Mouse (Mus musculus): ENCODE data around the gene Pcif1.

DNA sequence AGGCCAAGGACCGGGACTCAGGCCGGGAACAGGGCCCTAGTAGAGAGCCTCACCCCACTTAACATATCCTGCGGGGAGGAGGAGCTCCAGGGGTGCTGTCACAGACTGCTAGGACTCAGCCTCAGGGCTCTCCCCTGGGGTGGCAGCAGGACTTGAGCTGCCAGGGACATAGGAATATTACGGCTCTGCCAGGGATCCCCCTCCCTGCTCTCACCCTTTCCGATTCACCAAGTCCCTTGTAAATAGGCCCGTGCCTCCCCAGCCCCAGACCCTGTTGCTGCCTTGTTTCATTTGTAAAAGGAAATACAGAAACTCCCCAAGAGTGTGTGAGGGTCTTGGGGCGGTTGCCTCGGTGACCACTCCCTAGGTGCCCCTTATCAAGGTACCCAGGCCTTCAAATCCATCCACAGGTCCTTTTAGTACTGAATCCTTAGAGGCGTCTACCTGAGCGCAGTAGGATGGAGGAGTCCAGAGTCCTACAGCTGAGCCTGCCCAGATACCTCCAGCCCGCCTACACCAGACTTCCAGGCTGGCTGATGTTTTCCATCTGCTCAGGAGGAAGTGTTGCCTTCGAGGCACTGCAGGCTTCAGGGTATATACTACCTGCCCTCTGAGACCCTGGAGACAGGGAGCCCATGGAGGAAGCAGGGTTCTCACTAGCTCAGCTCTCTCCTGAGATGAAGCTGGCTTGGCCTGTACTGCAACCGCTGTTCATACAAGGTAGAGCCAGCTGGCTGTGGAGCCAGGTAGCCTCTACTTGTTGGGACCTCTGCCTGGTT is 12.1 kb downstream of the Pcif1 start:
- TF ChIP-seq CTCF (conservative IDR thresholded peaks at IDR 0.05 in 1 of 2, IDR thresholded peaks at IDR 0.05 in 1 of 2; ENCODE audit: low read depth in 2 of 2, low read length in 2 of 2) (no peak), E2F4 (IDR thresholded peaks at IDR 0.05; ENCODE audit: insufficient replicate concordance, low read depth, low read length) (no peak), ZMIZ1 (IDR thresholded peaks at IDR 0.05; ENCODE audit: low read depth, low read length) (no peak), POLR2A (IDR thresholded peaks at IDR 0.05; ENCODE audit: low read depth, low read length) (no peak)

All from CH12.LX (cell line).